Mouse (Mus musculus) left cerebral cortex, adult 8-10 months (tissue): Measurements from ENCODE around the gene Vmn2r83. TPM values are rescaled to one million over a fixed set of nuclear protein-coding genes. Genes with fewer than 3 reads are reported as not detected.

Experiments used
- DNase-seq, 2 experiments: peaks; one replicate each; pipeline ENCODE4 v3.0.0; 2022; ENCODE audit warnings: low spot score in 2 of 2
- microRNA-seq, 2 experiments: library from miRNA; unstranded; fragments of <30 nt; microRNA quantifications; one replicate each; pipeline ENCODE4 v1.2.0; 2022
- total RNA-seq, 4 experiments: library from RNA; stranded (reverse); gene quantifications; 2 replicates each; pipeline ENCODE4 v1.2.4; 2022

Vmn2r83 gene
- total RNA-seq, 4 experiments from 2014 or later = not detected

GRCm38 (mm10) chr10:79537271-79537670 is 68.7 kb downstream of the Vmn2r83 start:
- peak in 1 of 2 experiments; percentile 3 for DNase-seq

GRCm38 (mm10) chr10:79537781-79538180 is 69.2 kb downstream of the Vmn2r83 start:
- DNase-seq = no peak

GRCm38 (mm10) chr10:79538323-79538722 is 69.8 kb downstream of the Vmn2r83 start:
- peak in 1 of 2 experiments; percentile 27 for DNase-seq

DNA sequence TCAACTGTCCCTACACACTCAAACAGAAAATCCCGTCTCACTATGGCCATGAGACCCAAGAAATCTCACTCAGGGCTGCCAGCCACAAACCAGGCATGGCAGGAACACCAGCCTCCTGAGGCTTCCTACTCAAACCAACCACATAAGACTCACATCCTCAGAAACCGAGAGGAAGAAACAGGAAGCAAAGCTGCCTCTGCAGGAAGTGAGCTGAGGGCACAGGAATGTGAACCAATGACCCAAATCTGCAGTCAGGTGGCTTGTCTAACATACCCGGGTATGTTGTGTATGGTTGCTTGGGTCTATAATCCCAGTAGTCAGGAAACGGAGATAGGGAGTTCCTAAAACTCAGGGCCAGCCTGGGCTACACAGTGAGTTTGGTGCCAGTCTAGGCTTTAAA is 70.3 kb downstream of the Vmn2r83 start:
- peak in 1 of 2 experiments; percentile 5 for DNase-seq

- DNase-seq = peak; percentile 0 to 4
Measured at GRCm38 (mm10) chr10:79539701-79540495, 71.4 kb downstream of the Vmn2r83 start.

DNA sequence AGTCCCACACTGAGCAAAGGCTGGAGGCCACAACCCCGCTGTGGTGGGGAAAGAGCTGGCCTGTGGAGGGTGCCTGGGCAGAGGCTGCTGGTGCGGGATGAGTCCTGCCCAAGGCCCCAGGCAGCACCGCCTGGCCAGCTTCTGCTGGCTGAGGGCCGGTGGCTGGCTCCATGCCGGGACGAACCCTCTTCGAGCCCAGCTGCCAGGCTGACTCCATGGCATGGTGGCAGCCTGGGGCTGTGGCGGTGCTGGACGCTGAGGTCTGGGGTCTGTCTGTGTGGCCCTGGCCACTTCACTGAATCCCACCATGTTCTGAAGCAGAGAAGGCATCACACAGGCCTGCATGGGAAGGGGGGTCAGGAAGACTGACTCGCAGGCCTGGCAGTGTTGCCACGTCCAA is 72.2 kb downstream of the Vmn2r83 start:
- peak in 1 of 2 experiments; percentile 9 for DNase-seq

DNA sequence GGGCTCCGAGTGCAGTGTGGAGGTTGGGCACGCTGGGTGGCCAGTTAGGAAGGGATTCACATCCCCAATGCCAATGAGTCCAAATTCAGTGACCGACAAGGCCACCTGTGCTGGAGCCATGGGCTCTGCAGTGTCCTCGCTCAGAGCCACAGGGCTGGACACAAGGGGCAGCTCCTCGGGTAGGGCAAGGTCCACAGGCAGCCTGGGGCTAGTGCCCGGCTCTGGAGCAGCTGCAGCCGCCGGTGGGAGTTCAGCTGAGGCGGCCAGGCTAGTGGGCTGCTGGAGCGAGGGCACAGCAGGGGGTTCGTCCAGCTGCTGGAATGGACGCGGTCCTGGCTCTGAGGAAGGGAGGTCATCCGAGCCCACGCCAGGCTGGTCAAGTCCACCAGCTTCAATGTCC is 73.0 kb downstream of the Vmn2r83 start:
- peak in 1 of 2 experiments; percentile 4 for DNase-seq

DNA sequence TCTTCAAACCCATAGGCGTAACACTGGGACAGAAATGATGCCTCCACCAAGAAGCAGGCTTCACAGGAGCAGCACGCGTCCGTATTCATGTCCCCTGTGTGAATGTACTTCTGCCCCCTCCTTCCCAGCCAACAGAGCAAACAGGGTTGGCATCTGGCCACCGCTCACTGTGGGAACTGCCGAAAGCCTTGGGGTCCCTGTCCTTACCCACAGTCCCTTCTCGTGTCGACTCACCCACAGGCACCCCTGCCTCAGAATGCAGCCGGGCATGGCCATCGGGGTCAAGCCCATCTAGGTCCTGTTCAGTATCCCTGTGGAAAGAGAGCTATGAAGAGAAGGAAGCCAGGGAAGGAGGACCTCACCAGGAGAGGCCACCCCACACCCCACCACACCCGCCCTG is 73.6 kb downstream of the Vmn2r83 start:
- no peak for DNase-seq

Small RNAs within 50 kb of the gene (microRNA-seq; reads per million reads assigned to microRNA genes)
- gene Mir6909 = 0.66 to 6.1 reads per million in 2 experiments

Other genes starting within 250 kb of the Vmn2r83 start
- not detected for gene Vmn2r81, start 221.0 kb upstream of the Vmn2r83 start, total RNA-seq
- not detected for gene Vmn2r82, start 112.2 kb upstream of the Vmn2r83 start, total RNA-seq
- 1 to 10 TPM; 4.8 to 6.3 (median 6.1) TPM for gene Plpp2, start 65.1 kb downstream of the Vmn2r83 start, total RNA-seq
- 10 to 100 TPM; 43.1 to 48.8 (median 47.9) TPM for gene Mier2, start 86.5 kb downstream of the Vmn2r83 start, total RNA-seq
- gene Theg, start 118.6 kb downstream of the Vmn2r83 start, total RNA-seq = 1 to 10 TPM in 1 of 4 experiments, under 1 TPM in 3; 0.33 to 1.3 (median 0.90) TPM
- gene C2cd4c, start 145.3 kb downstream of the Vmn2r83 start, total RNA-seq = 10 to 100 TPM; 16.1 to 18.6 (median 17.1) TPM
- 10 to 100 TPM; 40.2 to 48.4 (median 43.4) TPM for gene Shc2, start 169.2 kb downstream of the Vmn2r83 start, total RNA-seq
- gene Odf3l2, start 177.0 kb downstream of the Vmn2r83 start, total RNA-seq = under 1 TPM; 0.42 to 0.70 (median 0.47) TPM
- under 1 TPM in 1 of 4 experiments, not detected in 3; 0.35 TPM for gene Madcam1, start 195.8 kb downstream of the Vmn2r83 start, total RNA-seq
- 10 to 100 TPM; 65.1 to 74.5 (median 69.8) TPM for gene Tpgs1, start 200.6 kb downstream of the Vmn2r83 start, total RNA-seq
- gene Cdc34, start 213.5 kb downstream of the Vmn2r83 start, total RNA-seq = 10 to 100 TPM; 65.7 to 72.5 (median 70.4) TPM
- gene Gzmm, start 220.3 kb downstream of the Vmn2r83 start, total RNA-seq = 1 to 10 TPM; 2.2 to 3.6 (median 3.2) TPM
- gene Bsg, start 235.8 kb downstream of the Vmn2r83 start, total RNA-seq = 100 to 1,000 TPM; 545 to 609 (median 570) TPM
- 100 to 1,000 TPM; 162 to 182 (median 166) TPM for gene Hcn2, start 247.9 kb downstream of the Vmn2r83 start, total RNA-seq